Mouse (Mus musculus): ENCODE measurements around the gene Gpbp1l1. TPM values are rescaled to one million over a fixed set of nuclear protein-coding genes. Genes with fewer than 3 reads are reported as not detected.
A peak's percentile ranks its signal among the peaks of the same experiment; 100 is the strongest.

Gene Gpbp1l1
- polyA plus RNA-seq (2016; fragmentation: Nextera tagmentation; extraction: Ambion mirVana) = 31.2 and 32.9 TPM in 2 replicates

- Histone ChIP-seq H3K27me3 (replicated peaks) (no peaks in the 10 kb centered on the region), H3K27ac (ENCODE audit: poor library complexity, severe bottlenecking) (peak within 1 kb of the TSS; percentile 98), H3K9me3 (replicated peaks) (no peaks in the 10 kb centered on the region), H3K36me3 (peaks cover 25% of the 10 kb centered on the region), H3K4me3 (peak within 1 kb of the TSS; percentile 79), H3K9ac (peak within 1 kb of the TSS; percentile 87), H3K4me2 (peak within 1 kb of the TSS; percentile 80), H3K4me1 (replicated peaks) (0 out of 2 replicates have a peak, but pooled peaks cover 2% of the 10 kb centered on the region)
- WGBS = under 1% methylated on average over 74 of the region's 78 CpGs
- peak; percentile 97 for ATAC-seq (ENCODE audit: insufficient number of reproducible peaks, low FRiP score)
Observed at GRCm38 (mm10) chr4:116557306-116558121, at the start of gene Gpbp1l1. Gene Gpbp1l1 (plus strand): TSS chr4:116557658.

- H3K4me2 ChIP-seq = no peak overlapping the region
- H3K9me3 ChIP-seq (replicated peaks) = peaks cover 3% of the 10 kb centered on the region; the same call in 1 of the 2 replicates
- H3K4me1 ChIP-seq (replicated peaks) = no peaks in the 10 kb centered on the region
- 55% methylated on average over 2 of the region's 2 CpGs for WGBS
- H3K27ac ChIP-seq (ENCODE audit: poor library complexity, severe bottlenecking) = no peak overlapping the region
- no peaks in the 10 kb centered on the region for H3K27me3 ChIP-seq (replicated peaks)
- peaks cover 22% of the 10 kb centered on the region for H3K36me3 ChIP-seq
- no peak for ATAC-seq (ENCODE audit: insufficient number of reproducible peaks, low FRiP score)
- H3K4me3 ChIP-seq = no peak overlapping the region
- no peak overlapping the region for H3K9ac ChIP-seq
Observed at GRCm38 (mm10) chr4:116531109-116531508, 26.3 kb upstream of the Gpbp1l1 start.

DNA sequence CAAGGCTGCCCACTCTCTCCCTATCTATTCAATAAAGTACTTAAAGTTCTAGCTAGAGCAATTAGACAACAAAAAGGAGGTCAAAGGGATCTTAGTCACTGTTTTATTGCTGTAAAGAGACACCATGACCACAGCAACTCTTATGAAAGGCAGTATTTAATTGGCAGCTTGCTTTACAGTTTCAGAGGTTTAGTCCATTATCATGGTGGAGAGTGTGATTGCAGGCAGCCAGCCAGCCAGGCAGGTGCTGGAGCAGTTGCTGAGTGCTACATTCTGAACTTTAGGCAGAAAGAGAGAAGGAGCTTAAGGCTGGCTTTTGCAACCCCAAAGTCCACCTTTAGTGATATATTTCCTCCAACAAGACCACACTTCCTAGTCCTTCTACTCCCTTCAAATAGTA is 21.1 kb upstream of the Gpbp1l1 start:
- Histone ChIP-seq H3K27ac (ENCODE audit: poor library complexity, severe bottlenecking) (no peak overlapping the region), H3K9ac (no peak overlapping the region), H3K4me1 (replicated peaks) (no peaks in the 10 kb centered on the region), H3K27me3 (replicated peaks) (no peaks in the 10 kb centered on the region), H3K9me3 (replicated peaks) (0 out of 2 replicates have a peak, but pooled peaks cover 3% of the 10 kb centered on the region), H3K4me3 (no peak overlapping the region), H3K36me3 (peaks cover 21% of the 10 kb centered on the region), H3K4me2 (no peak overlapping the region)
- ATAC-seq (ENCODE audit: insufficient number of reproducible peaks, low FRiP score) = no peak

GRCm38 (mm10) chr4:116537737-116538136 is 19.7 kb upstream of the Gpbp1l1 start:
- no peaks in the 10 kb centered on the region for H3K27me3 ChIP-seq (replicated peaks)
- H3K4me2 ChIP-seq = no peak overlapping the region
- peaks cover 22% of the 10 kb centered on the region for H3K36me3 ChIP-seq
- no peak overlapping the region for H3K9ac ChIP-seq
- ATAC-seq (ENCODE audit: insufficient number of reproducible peaks, low FRiP score) = no peak
- no peak overlapping the region for H3K4me3 ChIP-seq
- H3K9me3 ChIP-seq (replicated peaks) = 0 out of 2 replicates have a peak, but pooled peaks cover 3% of the 10 kb centered on the region
- no peak overlapping the region for H3K27ac ChIP-seq (ENCODE audit: poor library complexity, severe bottlenecking)
- 83% methylated on average over 3 of the region's 3 CpGs for WGBS
- no peaks in the 10 kb centered on the region for H3K4me1 ChIP-seq (replicated peaks)

DNA sequence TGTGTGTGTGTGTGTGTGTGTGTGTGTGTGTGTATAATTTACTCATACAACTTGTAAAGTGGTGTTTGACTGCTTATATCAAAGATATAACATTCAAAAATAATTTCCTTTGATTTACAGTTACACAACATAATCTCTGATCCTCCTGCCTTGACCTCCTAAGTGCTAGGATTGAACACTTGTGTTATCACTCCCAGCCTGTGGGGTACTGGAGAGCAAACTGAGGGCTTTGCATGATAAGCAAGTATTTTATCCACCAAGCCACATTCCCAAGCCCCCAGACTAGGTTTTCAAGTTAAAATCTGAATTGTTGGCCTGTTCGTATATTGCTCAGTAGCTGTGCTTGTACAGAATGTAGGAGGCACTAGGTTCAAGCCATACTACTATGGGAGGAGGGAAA is 7.0 kb upstream of the Gpbp1l1 start:
- H3K36me3 ChIP-seq = peaks cover 18% of the 10 kb centered on the region
- no peaks in the 10 kb centered on the region for H3K27me3 ChIP-seq (replicated peaks)
- WGBS = 51% methylated on average over 1 of the region's 1 CpGs
- no peak for ATAC-seq (ENCODE audit: insufficient number of reproducible peaks, low FRiP score)
- no peaks in the 10 kb centered on the region for H3K9me3 ChIP-seq (replicated peaks)
- H3K9ac ChIP-seq = no peak overlapping the region
- H3K4me1 ChIP-seq (replicated peaks) = peaks cover 4% of the 10 kb centered on the region; the same call in 1 of the 2 replicates
- H3K4me3 ChIP-seq = no peak overlapping the region
- H3K4me2 ChIP-seq = no peak overlapping the region
- H3K27ac ChIP-seq (ENCODE audit: poor library complexity, severe bottlenecking) = no peak overlapping the region

DNA sequence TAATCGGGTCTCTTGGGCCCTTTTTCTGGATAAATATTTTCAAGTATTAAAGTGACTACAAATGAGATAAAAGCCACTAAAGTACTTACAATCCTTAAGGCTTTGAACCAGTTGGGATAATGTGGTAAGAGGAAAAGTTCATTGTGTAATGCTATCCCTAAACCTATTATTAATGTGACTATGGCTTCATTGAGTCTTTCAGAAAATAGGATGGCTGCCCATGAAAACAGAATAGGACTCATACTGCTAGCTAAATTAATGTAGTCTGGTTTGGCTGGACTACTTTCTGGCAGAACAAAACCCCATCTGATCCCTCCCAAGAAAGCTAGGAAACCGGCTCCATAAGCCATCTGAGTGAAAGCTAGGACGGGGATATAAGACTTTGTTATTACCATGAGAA is 4.4 kb upstream of the Gpbp1l1 start:
- Histone ChIP-seq H3K36me3 (peaks cover 18% of the 10 kb centered on the region), H3K4me1 (replicated peaks) (peaks cover 6% of the 10 kb centered on the region; the same call in 1 of the 2 replicates), H3K4me3 (no peak overlapping the region), H3K9ac (no peak overlapping the region), H3K9me3 (replicated peaks) (no peaks in the 10 kb centered on the region), H3K27ac (ENCODE audit: poor library complexity, severe bottlenecking) (no peak overlapping the region), H3K27me3 (replicated peaks) (no peaks in the 10 kb centered on the region), H3K4me2 (no peak overlapping the region)
- WGBS = 86% methylated on average over 3 of the region's 3 CpGs
- ATAC-seq (ENCODE audit: insufficient number of reproducible peaks, low FRiP score) = no peak

- peaks cover 20% of the 10 kb centered on the region for H3K36me3 ChIP-seq
- H3K4me1 ChIP-seq (replicated peaks) = peaks cover 2% of the 10 kb centered on the region; the same call in 1 of the 2 replicates
- ATAC-seq (ENCODE audit: insufficient number of reproducible peaks, low FRiP score) = no peak
- peak within 1 kb of the TSS; percentile 98 for H3K27ac ChIP-seq (ENCODE audit: poor library complexity, severe bottlenecking)
- 3% methylated on average over 23 of the region's 23 CpGs for WGBS
- peak within 1 kb of the TSS; percentile 80 for H3K4me2 ChIP-seq
- H3K4me3 ChIP-seq = peak within 1 kb of the TSS; percentile 79
- no peaks in the 10 kb centered on the region for H3K9me3 ChIP-seq (replicated peaks)
- no peaks in the 10 kb centered on the region for H3K27me3 ChIP-seq (replicated peaks)
- H3K9ac ChIP-seq = peak within 1 kb of the TSS; percentile 87
Observed at GRCm38 (mm10) chr4:116555413-116556300, 1.8 kb upstream of the Gpbp1l1 start, which contains the start of gene Tmem69. Gene Tmem69 (minus strand): TSS chr4:116555936.

- peak overlapping the region; percentile 80 for H3K4me2 ChIP-seq
- no peaks in the 10 kb centered on the region for H3K27me3 ChIP-seq (replicated peaks)
- peak overlapping the region; percentile 98 for H3K27ac ChIP-seq (ENCODE audit: poor library complexity, severe bottlenecking)
- H3K9ac ChIP-seq = peak overlapping the region; percentile 87
- no peaks in the 10 kb centered on the region for H3K9me3 ChIP-seq (replicated peaks)
- H3K4me1 ChIP-seq (replicated peaks) = 0 out of 2 replicates have a peak, but pooled peaks cover 2% of the 10 kb centered on the region
- peaks cover 23% of the 10 kb centered on the region for H3K36me3 ChIP-seq
- ATAC-seq (ENCODE audit: insufficient number of reproducible peaks, low FRiP score) = peak; percentile 95
- peak overlapping the region; percentile 79 for H3K4me3 ChIP-seq
- under 1% methylated on average over 28 of the region's 28 CpGs for WGBS
Observed at GRCm38 (mm10) chr4:116556561-116557305, 725 bp upstream of the Gpbp1l1 start.

DNA sequence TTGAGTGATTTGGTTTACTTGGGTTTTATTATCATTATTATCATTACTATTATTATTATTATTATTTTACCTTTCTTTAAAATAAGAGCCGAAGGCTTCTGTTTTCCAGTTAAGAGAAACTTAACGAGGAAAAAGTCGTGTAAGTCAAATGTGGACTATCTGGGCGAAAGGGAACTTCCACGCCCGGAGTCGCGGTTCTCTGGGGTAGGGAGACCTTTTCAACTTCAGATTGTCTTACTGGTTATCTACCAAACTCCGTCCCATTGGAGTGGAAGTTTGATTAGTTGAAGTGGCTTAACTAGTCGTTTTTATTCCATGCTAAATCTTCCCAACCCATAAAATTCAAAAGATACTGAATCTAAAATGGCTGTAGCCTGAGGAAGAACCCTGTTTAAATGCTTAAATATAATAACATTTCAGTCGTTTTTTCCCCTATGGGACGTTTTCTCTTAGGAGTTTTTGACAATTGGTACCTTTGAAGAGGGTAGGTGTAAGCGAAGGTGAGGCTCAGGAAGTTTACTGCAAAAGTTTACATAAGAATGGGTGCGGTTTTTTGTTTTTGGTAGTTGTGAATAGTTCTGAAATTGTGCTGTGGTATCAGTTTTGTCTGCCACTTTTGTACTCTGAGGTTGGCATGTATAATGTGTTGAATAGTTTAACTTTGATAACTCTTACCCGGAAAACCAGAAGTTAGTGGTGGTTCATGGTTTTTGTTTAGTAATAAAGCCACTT is 859 bp downstream of the Gpbp1l1 start:
- 3% methylated on average over 15 of the region's 15 CpGs for WGBS
- H3K9me3 ChIP-seq (replicated peaks) = no peaks in the 10 kb centered on the region
- H3K9ac ChIP-seq = peak overlapping the region; percentile 86
- peak overlapping the region; percentile 80 for H3K4me2 ChIP-seq
- H3K4me1 ChIP-seq (replicated peaks) = 0 out of 2 replicates have a peak, but pooled peaks cover 2% of the 10 kb centered on the region
- peak overlapping the region; percentile 79 for H3K4me3 ChIP-seq
- no peak for ATAC-seq (ENCODE audit: insufficient number of reproducible peaks, low FRiP score)
- peaks cover 23% of the 10 kb centered on the region for H3K36me3 ChIP-seq
- H3K27me3 ChIP-seq (replicated peaks) = no peaks in the 10 kb centered on the region
- peak overlapping the region; percentile 98 for H3K27ac ChIP-seq (ENCODE audit: poor library complexity, severe bottlenecking)

DNA sequence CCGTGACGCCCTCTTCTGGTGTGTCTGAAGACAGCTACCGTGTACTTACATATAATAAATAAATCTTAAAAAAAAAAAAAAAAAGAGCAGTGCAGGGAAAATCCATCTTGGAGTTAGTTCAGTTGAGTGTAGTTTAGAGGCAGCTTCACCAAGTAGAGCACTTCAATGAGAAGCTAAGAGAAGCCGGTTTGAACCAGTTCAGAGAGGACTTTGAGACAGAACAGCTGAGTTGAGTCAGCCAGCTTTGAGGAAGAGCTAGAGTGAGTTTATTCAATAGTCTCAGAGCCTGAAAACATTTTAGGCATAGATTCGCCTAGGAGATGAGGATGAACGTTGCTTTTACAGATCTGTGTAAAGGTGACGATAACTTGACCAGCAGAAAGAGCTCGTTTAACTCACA is 38.3 kb downstream of the Gpbp1l1 start:
- no peak for ATAC-seq (ENCODE audit: insufficient number of reproducible peaks, low FRiP score)
- 77% methylated on average over 8 of the region's 8 CpGs for WGBS

More for the DNA sequence above, 38.3 kb downstream of the Gpbp1l1 start:
- no peak overlapping the region for H3K4me2 ChIP-seq
- H3K4me1 ChIP-seq (replicated peaks) = peaks cover 23% of the 10 kb centered on the region
- H3K36me3 ChIP-seq = peaks cover 49% of the 10 kb centered on the region
- H3K9me3 ChIP-seq (replicated peaks) = no peaks in the 10 kb centered on the region
- no peak overlapping the region for H3K27ac ChIP-seq (ENCODE audit: poor library complexity, severe bottlenecking)
- no peak overlapping the region for H3K9ac ChIP-seq
- no peak overlapping the region for H3K4me3 ChIP-seq
- no peaks in the 10 kb centered on the region for H3K27me3 ChIP-seq (replicated peaks)

All from heart, embryonic 12.5 days (tissue).